Mouse (Mus musculus) neural tube, embryonic 13.5 days (tissue): ENCODE measurements at regions not wholly inside any gene's neighbourhood (a gene's known extent, or its start where the extent isn't known, plus 50 kb on each side); places are given as distances from the start of the nearest gene placed in this dataset.
"Not testable (repeated sequence)": the region's sequence is repeated elsewhere in the genome, so short reads cannot be mapped to it uniquely, and the experiment has no call there.

Experiments used
- ATAC-seq: fragments of 200-750 bp; cut with Nextera tagmentation; 2 replicates; pipeline ENCODE4 v1.8.0; 2017; ENCODE audit warnings: low read depth, mild to moderate bottlenecking, moderate TSS enrichment, moderate library complexity
- H3K27ac ChIP-seq: fragments of 300-500 bp; sonication (generic); replicated peaks from 2 replicates; pipeline ENCODE4 v1.5.1; 2015; ENCODE audit warnings: moderate library complexity, mild to moderate bottlenecking, inconsistent platforms
- H3K27me3 ChIP-seq: fragments of 300-500 bp; sonication (generic); 2 replicates; pipeline ENCODE4 v1.6.1; 2015; ENCODE audit warnings: mild to moderate bottlenecking, inconsistent platforms
- H3K36me3 ChIP-seq: fragments of 300-500 bp; sonication (generic); 2 replicates; pipeline ENCODE4 v1.6.1; 2015; ENCODE audit warnings: mild to moderate bottlenecking, inconsistent platforms
- H3K4me1 ChIP-seq: fragments of 300-500 bp; sonication (generic); replicated peaks from 2 replicates; pipeline ENCODE4 v1.6.1; 2015; ENCODE audit warnings: inconsistent platforms
- H3K4me2 ChIP-seq: fragments of 300-500 bp; sonication (generic); 2 replicates; pipeline ENCODE4 v1.6.1; 2015; ENCODE audit warnings: inconsistent platforms, mild to moderate bottlenecking, moderate library complexity
- H3K4me3 ChIP-seq: fragments of 300-500 bp; sonication (generic); 2 replicates; pipeline ENCODE4 v1.5.1; 2015; ENCODE audit warnings: mild to moderate bottlenecking, inconsistent platforms
- H3K9ac ChIP-seq: fragments of 300-500 bp; sonication (generic); 2 replicates; pipeline ENCODE4 v1.6.1; 2015; ENCODE audit warnings: moderate library complexity, mild to moderate bottlenecking, inconsistent platforms
- H3K9me3 ChIP-seq: fragments of 300-500 bp; sonication (generic); 2 replicates; pipeline ENCODE4 v1.6.1; 2016; ENCODE audit warnings: inconsistent platforms
- WGBS: fragments of 180-500 bp; shearing (Covaris S2); methylation state at CpG from one replicate; pipeline ENCODE4 v1.1.7; 2015; 5-methylcytosine and 5-hydroxymethylcytosine counted together

GRCm38 (mm10) chr17:94866630-94867029 lies 116.8 kb upstream of the Mettl4 start:
- WGBS = 97% methylated on average over 1 of the region's 1 CpGs

DNA sequence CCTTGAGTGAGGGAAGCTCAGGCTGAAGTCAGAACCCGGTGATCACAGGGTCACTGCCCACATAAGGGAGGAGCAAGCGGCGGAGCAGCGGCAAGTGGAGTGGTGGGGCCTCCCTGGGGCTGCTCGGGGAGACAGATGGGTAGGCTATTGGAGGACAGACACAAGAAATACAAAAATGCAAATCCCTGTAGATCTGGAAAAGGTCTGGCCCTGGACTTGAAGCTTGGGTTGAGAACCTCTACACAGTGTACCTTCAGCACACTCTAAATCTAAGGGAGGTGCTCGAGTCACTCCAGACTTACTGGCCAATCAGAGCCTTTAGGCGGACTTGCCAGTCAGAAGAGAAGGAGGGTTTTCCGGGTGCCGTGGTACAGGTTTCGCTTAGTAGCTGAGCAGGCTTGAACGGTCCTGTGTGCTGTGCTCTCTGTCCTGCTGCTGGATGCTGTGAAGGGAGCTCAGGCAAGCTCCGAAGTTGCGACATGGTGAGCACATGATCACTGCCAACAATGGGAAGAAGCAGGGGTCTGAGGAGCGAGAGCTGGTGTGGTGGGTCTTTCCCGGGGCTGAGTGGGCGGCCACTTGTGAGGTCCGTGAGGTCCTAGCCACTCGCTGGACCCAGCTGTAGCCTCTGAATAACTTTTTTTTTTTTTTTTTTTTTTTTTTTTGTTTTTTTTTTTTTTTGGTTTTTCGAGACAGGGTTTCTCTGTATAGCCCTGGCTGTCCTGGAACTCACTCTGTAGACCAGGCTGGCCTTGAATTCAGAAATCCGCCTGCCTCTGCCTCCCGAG lies 114.9 kb upstream of the Mettl4 start:
- ATAC-seq = peak; percentile 98
- H3K27me3 ChIP-seq, H3K36me3 ChIP-seq, H3K27ac ChIP-seq, H3K4me1 ChIP-seq, H3K9me3 ChIP-seq: not testable (repeated sequence)
- peak overlapping the region; percentile 67 for H3K9ac ChIP-seq
- H3K4me2 ChIP-seq = peak overlapping the region; percentile 62
- H3K4me3 ChIP-seq = peak overlapping the region; percentile 50
- 16% methylated on average over 21 of the region's 21 CpGs for WGBS

More at GRCm38 (mm10) chr17:94866630-94867029, 116.8 kb upstream of the Mettl4 start:
- no peak overlapping the region for H3K27ac ChIP-seq
- no peak overlapping the region for H3K9ac ChIP-seq
- ATAC-seq = no peak
- 0 out of 2 replicates have a peak, but pooled peaks cover 5% of the 10 kb centered on the region for H3K9me3 ChIP-seq
- H3K4me2 ChIP-seq = no peak overlapping the region
- no peaks in the 10 kb centered on the region for H3K27me3 ChIP-seq
- H3K4me1 ChIP-seq = no peaks in the 10 kb centered on the region
- no peaks in the 10 kb centered on the region for H3K36me3 ChIP-seq
- no peak overlapping the region for H3K4me3 ChIP-seq

GRCm38 (mm10) chr17:94854698-94855097 lies 104.9 kb upstream of the Mettl4 start:
- WGBS = 90% methylated on average over 4 of the region's 4 CpGs
- not testable (repeated sequence) for H3K27me3 ChIP-seq, H3K36me3 ChIP-seq, H3K9ac ChIP-seq, H3K9me3 ChIP-seq, H3K27ac ChIP-seq, H3K4me2 ChIP-seq, H3K4me1 ChIP-seq, ATAC-seq, H3K4me3 ChIP-seq

- Histone ChIP-seq H3K4me3 (peak overlapping the region; percentile 64), H3K27me3 (no peaks in the 10 kb centered on the region), H3K9me3 (peaks cover 10% of the 10 kb centered on the region), H3K9ac (peak overlapping the region; percentile 77), H3K36me3 (peaks cover 14% of the 10 kb centered on the region), H3K27ac (peak overlapping the region; percentile 82), H3K4me2 (peak overlapping the region; percentile 82), H3K4me1 (peaks cover 19% of the 10 kb centered on the region)
- ATAC-seq = peak; percentile 99
- 2% methylated on average over 20 of the region's 20 CpGs for WGBS
Measured at GRCm38 (mm10) chr17:94834446-94835117, 84.8 kb upstream of the Mettl4 start.

DNA sequence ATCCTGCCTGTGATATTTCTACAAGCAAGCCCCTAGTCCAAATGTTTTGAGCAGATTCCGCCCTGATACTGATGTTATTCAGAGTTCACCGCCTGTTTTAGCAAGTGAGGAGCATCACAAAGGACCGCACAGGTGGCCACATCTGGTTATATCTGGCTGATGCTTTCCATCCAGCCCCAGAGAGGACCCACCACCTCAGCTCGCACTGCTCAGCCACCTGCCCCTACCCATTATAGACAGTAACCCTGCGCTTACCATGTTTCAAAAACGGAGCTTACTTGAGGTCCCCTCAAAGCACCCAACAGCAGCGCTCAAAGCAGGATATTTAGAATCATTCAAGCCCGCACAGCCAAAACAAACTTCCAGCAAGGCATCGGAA lies 84.2 kb upstream of the Mettl4 start:
- H3K27ac ChIP-seq = peak overlapping the region; percentile 82
- peaks cover 11% of the 10 kb centered on the region for H3K9me3 ChIP-seq
- peak overlapping the region; percentile 77 for H3K9ac ChIP-seq
- H3K4me3 ChIP-seq = peak overlapping the region; percentile 64
- WGBS = 4% methylated on average over 9 of the region's 9 CpGs
- H3K27me3 ChIP-seq = not testable (repeated sequence)
- ATAC-seq = peak; percentile 74
- H3K4me1 ChIP-seq = peaks cover 19% of the 10 kb centered on the region
- peak overlapping the region; percentile 82 for H3K4me2 ChIP-seq
- peaks cover 18% of the 10 kb centered on the region for H3K36me3 ChIP-seq

DNA sequence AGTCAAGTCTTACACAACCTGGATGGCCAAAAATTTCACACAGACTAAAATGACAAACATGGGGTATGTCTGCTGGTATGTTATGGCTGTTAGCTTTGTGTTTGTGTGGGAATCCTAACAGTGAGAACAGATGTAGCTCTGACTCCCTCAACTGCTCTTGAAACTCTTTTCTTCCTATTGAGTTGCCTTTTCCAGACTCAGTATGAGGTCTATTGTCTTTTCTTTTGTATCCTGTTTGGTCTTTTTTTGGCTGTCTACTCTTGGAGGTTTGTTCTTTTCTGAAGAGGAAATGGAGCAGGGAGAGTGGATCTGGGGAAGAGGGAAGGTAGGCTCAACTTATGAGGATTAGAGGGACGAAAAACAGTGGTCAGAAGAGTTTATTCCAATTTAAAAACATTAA lies 76.6 kb upstream of the Mettl4 start:
- ATAC-seq, H3K27me3 ChIP-seq, H3K4me3 ChIP-seq, H3K4me2 ChIP-seq, H3K27ac ChIP-seq, H3K4me1 ChIP-seq, H3K9ac ChIP-seq: not testable (repeated sequence)
- H3K9me3 ChIP-seq = peaks cover 42% of the 10 kb centered on the region
- 94% methylated on average over 1 of the region's 1 CpGs for WGBS
- H3K36me3 ChIP-seq = peaks cover 52% of the 10 kb centered on the region

DNA sequence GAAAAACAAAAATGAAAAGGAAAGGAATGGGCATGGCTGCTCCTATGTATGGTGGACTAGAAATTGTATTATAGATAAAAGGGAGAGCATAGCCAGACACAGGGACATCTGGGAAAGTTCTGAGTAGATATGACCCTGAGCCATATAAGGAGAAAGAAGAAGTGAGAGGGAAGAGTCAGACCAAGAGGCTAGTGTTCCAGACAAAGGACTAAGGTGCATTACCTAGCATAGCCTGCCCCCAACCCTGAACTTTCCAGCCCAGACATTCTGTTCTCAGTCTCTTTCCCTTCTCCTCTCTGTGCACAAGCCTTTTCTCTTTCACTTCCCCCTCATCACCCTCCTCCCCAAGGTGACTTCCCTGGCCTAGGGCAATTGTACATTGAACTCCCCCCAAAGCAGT lies 58.9 kb upstream of the Mettl4 start:
- Histone ChIP-seq H3K9ac (no peak overlapping the region), H3K4me1 (no peaks in the 10 kb centered on the region), H3K27me3 (no peaks in the 10 kb centered on the region), H3K36me3 (peaks cover 21% of the 10 kb centered on the region), H3K4me2 (no peak overlapping the region), H3K27ac (no peak overlapping the region), H3K9me3 (peaks cover 18% of the 10 kb centered on the region), H3K4me3 (no peak overlapping the region)
- ATAC-seq = no peak
